Mouse (Mus musculus) small intestine, adult 2 months (tissue): ENCODE data around the gene Ltbr.
"Not testable (repeated sequence)": the region's sequence is repeated elsewhere in the genome, so short reads cannot be mapped to it uniquely, and the experiment has no call there.

ENCODE experiments used
- CTCF ChIP-seq: fragments of 200-500 bp; IDR thresholded peaks from 2 replicates; pipeline ENCODE4 v1.5.1; 2012; ENCODE audit warnings: low read depth, mild to moderate bottlenecking, control low read depth, inconsistent platforms, low read length, moderate library complexity, mixed read lengths; ENCODE audit not compliant: insufficient replicate concordance, insufficient read length; ENCODE audit errors: extremely low read depth
- POLR2A ChIP-seq: fragments of 200-500 bp; IDR thresholded peaks from 2 replicates; pipeline ENCODE4 v1.6.1; 2012; ENCODE audit warnings: low read depth, mild to moderate bottlenecking, control low read depth, inconsistent platforms, low read length, moderate library complexity

- not testable (repeated sequence) for TF ChIP-seq CTCF, POLR2A
These were observed 31.0 kb downstream of the Ltbr start for GRCm38 (mm10) chr6:125282721-125283120.
